Mouse (Mus musculus): Measurements from ENCODE around the gene Antxrl. TPM values are rescaled to one million over a fixed set of nuclear protein-coding genes. Genes with fewer than 3 reads are reported as not detected.
A peak's percentile ranks its signal among the peaks of the same experiment; 100 is the strongest.

Antxrl gene
- polyA plus RNA-seq, 1 experiment from 2014 or later: not detected

- H3K27ac ChIP-seq (replicated peaks): no peak overlapping the region
- no peak overlapping the region for H3K4me3 ChIP-seq (ENCODE audit: low read depth, low read length)
- H3K36me3 ChIP-seq (ENCODE audit: control insufficient read depth, insufficient read depth, low read length): no peaks in the 10 kb centered on the region
- ATAC-seq (ENCODE audit: low FRiP score, low TSS enrichment) (no peak), DNase-seq (ENCODE audit: low spot score) (peak; percentile 65)
- no peaks in the 10 kb centered on the region for H3K27me3 ChIP-seq (ENCODE audit: control insufficient read depth, insufficient read depth, low read length)
- peaks cover 3% of the 10 kb centered on the region; the same call in 1 of the 2 replicates for H3K4me1 ChIP-seq (replicated peaks; ENCODE audit: control insufficient read depth, insufficient read depth)
- TF ChIP-seq CTCF (IDR thresholded peaks at IDR 0.05; ENCODE audit: low read depth) (peak; percentile 77), EP300 (optimal IDR thresholded peaks at IDR 0.05) (no peak)
- H3K4me2 ChIP-seq (replicated peaks; ENCODE audit: low read depth): no peak overlapping the region
- 54% methylated on average over 12 of the region's 12 CpGs for whole genome bisulfite sequencing
- no peak overlapping the region for H3K9ac ChIP-seq (ENCODE audit: low read length)
- no peaks in the 10 kb centered on the region for H3K9me3 ChIP-seq (ENCODE audit: control insufficient read depth, low read length)
Measured at GRCm38 (mm10) chr14:34106389-34107062, 54.0 kb downstream of the Antxrl start.

GRCm38 (mm10) chr14:34107594-34107993, 55.1 kb downstream of the Antxrl start:
- peaks cover under 1% of the 10 kb centered on the region; the same call in 1 of the 2 replicates for H3K4me1 ChIP-seq (replicated peaks; ENCODE audit: control insufficient read depth, insufficient read depth)
- H3K27ac ChIP-seq (replicated peaks): no peak overlapping the region
- 71% methylated on average over 4 of the region's 4 CpGs for WGBS
- no peak overlapping the region for H3K9ac ChIP-seq (ENCODE audit: low read length)
- no peak for DNase-seq (ENCODE audit: low spot score)
- no peaks in the 10 kb centered on the region for H3K36me3 ChIP-seq (ENCODE audit: control insufficient read depth, insufficient read depth, low read length)
- ATAC-seq (ENCODE audit: low FRiP score, low TSS enrichment): no peak
- H3K4me3 ChIP-seq (ENCODE audit: low read depth, low read length): no peak overlapping the region
- TF ChIP-seq EP300 (optimal IDR thresholded peaks at IDR 0.05): no peak
- H3K9me3 ChIP-seq (ENCODE audit: control insufficient read depth, low read length): no peaks in the 10 kb centered on the region
- H3K4me2 ChIP-seq (replicated peaks; ENCODE audit: low read depth): no peak overlapping the region
- no peaks in the 10 kb centered on the region for H3K27me3 ChIP-seq (ENCODE audit: control insufficient read depth, insufficient read depth, low read length)

- H3K4me2 ChIP-seq (replicated peaks; ENCODE audit: low read depth): no peak overlapping the region
- ATAC-seq (ENCODE audit: low FRiP score, low TSS enrichment): no peak
- H3K4me3 ChIP-seq (ENCODE audit: low read depth, low read length): no peak overlapping the region
- H3K9me3 ChIP-seq (ENCODE audit: control insufficient read depth, low read length): no peaks in the 10 kb centered on the region
- WGBS: 81% methylated on average over 4 of the region's 4 CpGs
- DNase-seq (ENCODE audit: low spot score): no peak
- no peaks in the 10 kb centered on the region for H3K36me3 ChIP-seq (ENCODE audit: control insufficient read depth, insufficient read depth, low read length)
- H3K27me3 ChIP-seq (ENCODE audit: control insufficient read depth, insufficient read depth, low read length): no peaks in the 10 kb centered on the region
- TF ChIP-seq CTCF (IDR thresholded peaks at IDR 0.05; ENCODE audit: low read depth) (no peak), EP300 (optimal IDR thresholded peaks at IDR 0.05) (no peak)
- no peak overlapping the region for H3K9ac ChIP-seq (ENCODE audit: low read length)
- H3K27ac ChIP-seq (replicated peaks): no peak overlapping the region
- H3K4me1 ChIP-seq (replicated peaks; ENCODE audit: control insufficient read depth, insufficient read depth): no peaks in the 10 kb centered on the region
Measured at GRCm38 (mm10) chr14:34114311-34114710, 61.8 kb downstream of the Antxrl start.

GRCm38 (mm10) chr14:34119046-34119723, 66.7 kb downstream of the Antxrl start:
- no peak overlapping the region for H3K4me3 ChIP-seq (ENCODE audit: low read depth, low read length)
- no peaks in the 10 kb centered on the region for H3K36me3 ChIP-seq (ENCODE audit: control insufficient read depth, insufficient read depth, low read length)
- H3K4me2 ChIP-seq (replicated peaks; ENCODE audit: low read depth): no peak overlapping the region
- H3K4me1 ChIP-seq (replicated peaks; ENCODE audit: control insufficient read depth, insufficient read depth): no peaks in the 10 kb centered on the region
- 71% methylated on average over 7 of the region's 7 CpGs for WGBS
- no peak overlapping the region for H3K27ac ChIP-seq (replicated peaks)
- no peak for TF ChIP-seq CTCF (IDR thresholded peaks at IDR 0.05; ENCODE audit: low read depth)
- TF ChIP-seq EP300 (optimal IDR thresholded peaks at IDR 0.05): no peak
- no peaks in the 10 kb centered on the region for H3K9me3 ChIP-seq (ENCODE audit: control insufficient read depth, low read length)
- ATAC-seq (ENCODE audit: low FRiP score, low TSS enrichment): no peak
- H3K27me3 ChIP-seq (ENCODE audit: control insufficient read depth, insufficient read depth, low read length): no peaks in the 10 kb centered on the region
- no peak overlapping the region for H3K9ac ChIP-seq (ENCODE audit: low read length)
- no peak for DNase-seq (ENCODE audit: low spot score)

- no peak overlapping the region for H3K27ac ChIP-seq (replicated peaks)
- H3K4me2 ChIP-seq (replicated peaks; ENCODE audit: low read depth): no peak overlapping the region
- 78% methylated on average over 12 of the region's 12 CpGs for WGBS
- no peaks in the 10 kb centered on the region for H3K9me3 ChIP-seq (ENCODE audit: control insufficient read depth, low read length)
- TF ChIP-seq EP300 (optimal IDR thresholded peaks at IDR 0.05) (no peak), CTCF (IDR thresholded peaks at IDR 0.05; ENCODE audit: low read depth) (no peak)
- H3K4me1 ChIP-seq (replicated peaks; ENCODE audit: control insufficient read depth, insufficient read depth): no peaks in the 10 kb centered on the region
- H3K9ac ChIP-seq (ENCODE audit: low read length): no peak overlapping the region
- DNase-seq (ENCODE audit: low spot score) (no peak), ATAC-seq (ENCODE audit: low FRiP score, low TSS enrichment) (no peak)
- no peaks in the 10 kb centered on the region for H3K27me3 ChIP-seq (ENCODE audit: control insufficient read depth, insufficient read depth, low read length)
- no peak overlapping the region for H3K4me3 ChIP-seq (ENCODE audit: low read depth, low read length)
- H3K36me3 ChIP-seq (ENCODE audit: control insufficient read depth, insufficient read depth, low read length): no peaks in the 10 kb centered on the region
Measured at GRCm38 (mm10) chr14:34120016-34120910, 67.8 kb downstream of the Antxrl start.
